Mouse (Mus musculus) hindbrain, embryonic 14.5 days (tissue): ENCODE data around the gene Evl. TPM values are rescaled to one million over a fixed set of nuclear protein-coding genes. Genes with fewer than 3 reads are reported as not detected.

Experiments used
- ATAC-seq: fragments of 200-750 bp; cut with Nextera tagmentation; 2 replicates; pipeline ENCODE4 v1.8.0; 2017; ENCODE audit warnings: moderate number of reproducible peaks, mild to moderate bottlenecking, moderate TSS enrichment, moderate library complexity; ENCODE audit not compliant: low FRiP score
- DNase-seq: peaks from one replicate; pipeline ENCODE4 v3.0.0-alpha.2; 2015; ENCODE audit warnings: low spot score
- H3K27ac ChIP-seq: fragments of 300-500 bp; sonication (generic); 2 replicates; pipeline ENCODE4 v1.5.1; 2014; ENCODE audit warnings: mild to moderate bottlenecking, moderate library complexity
- H3K27me3 ChIP-seq: fragments of 300-500 bp; sonication (generic); 2 replicates; pipeline ENCODE4 v1.6.1; 2014; ENCODE audit warnings: mild to moderate bottlenecking, low read length, mixed read lengths; ENCODE audit not compliant: control insufficient read depth, insufficient read depth
- H3K36me3 ChIP-seq: fragments of 300-500 bp; sonication (generic); replicated peaks from 2 replicates; pipeline ENCODE4 v1.6.1; 2014; ENCODE audit not compliant: control insufficient read depth, insufficient read depth
- H3K4me1 ChIP-seq: fragments of 300-500 bp; sonication (generic); replicated peaks from 2 replicates; pipeline ENCODE4 v1.6.1; 2014; ENCODE audit warnings: antibody characterized with exemption, low read length, mixed read lengths; ENCODE audit not compliant: control insufficient read depth, insufficient read depth
- H3K4me2 ChIP-seq: fragments of 300-500 bp; sonication (generic); replicated peaks from 2 replicates; pipeline ENCODE4 v1.6.1; 2014; ENCODE audit warnings: mild to moderate bottlenecking, moderate library complexity
- H3K4me3 ChIP-seq: fragments of 300-500 bp; sonication (generic); replicated peaks from 2 replicates; pipeline ENCODE4 v1.5.1; 2014; ENCODE audit warnings: mild to moderate bottlenecking, low read length
- H3K9ac ChIP-seq: fragments of 300-500 bp; sonication (generic); 2 replicates; pipeline ENCODE4 v1.6.1; 2014
- H3K9me3 ChIP-seq: fragments of 300-500 bp; sonication (generic); 2 replicates; pipeline ENCODE4 v1.6.1; 2016; ENCODE audit warnings: low read length; ENCODE audit not compliant: control insufficient read depth
- WGBS: fragments of 180-500 bp; shearing (Covaris S2); extraction: QIAGEN DNeasy Blood & Tissue Kit; methylation state at CpG from one replicate; pipeline ENCODE4 v1.1.7; 2014; 5-methylcytosine and 5-hydroxymethylcytosine counted together
- polyA plus RNA-seq: library from polyadenylated mRNA; unstranded; fragments of >200 nt; fragmentation: Nextera tagmentation; extraction: Ambion mirVana; gene quantifications from 2 replicates; pipeline ENCODE4 v1.2.1, GENCODE M21; 2014

The Evl gene
- polyA plus RNA-seq, 1 experiment from 2014 or later = 270 TPM

DNA sequence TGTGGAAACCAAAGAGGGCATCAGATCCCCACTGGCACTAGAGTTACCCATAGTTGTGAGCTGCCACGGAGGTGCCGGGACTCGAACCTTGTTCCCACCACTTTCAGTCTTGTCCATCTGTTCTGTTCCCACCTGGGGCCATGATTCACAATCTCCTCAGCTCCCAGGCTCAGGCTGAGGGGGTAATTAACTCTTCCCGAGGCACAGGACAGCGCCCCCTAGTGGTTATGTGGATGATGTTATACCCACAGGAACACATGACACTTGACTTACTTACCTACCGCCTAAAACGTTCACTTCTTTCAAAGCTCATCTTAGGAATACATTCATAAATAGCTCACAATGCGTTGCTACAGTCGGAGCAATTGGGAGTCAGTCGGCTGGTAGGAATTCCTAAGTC lies 18.1 kb upstream of the Evl start:
- WGBS = 71% methylated on average over 10 of the region's 10 CpGs
- Histone ChIP-seq H3K9me3 (no peaks in the 10 kb centered on the region), H3K9ac (no peak overlapping the region), H3K4me2 (no peak overlapping the region), H3K27ac (no peak overlapping the region), H3K4me3 (no peak overlapping the region), H3K36me3 (peaks cover 55% of the 10 kb centered on the region), H3K27me3 (no peaks in the 10 kb centered on the region), H3K4me1 (no peaks in the 10 kb centered on the region)
- DNase-seq (no peak), ATAC-seq (no peak)

DNA sequence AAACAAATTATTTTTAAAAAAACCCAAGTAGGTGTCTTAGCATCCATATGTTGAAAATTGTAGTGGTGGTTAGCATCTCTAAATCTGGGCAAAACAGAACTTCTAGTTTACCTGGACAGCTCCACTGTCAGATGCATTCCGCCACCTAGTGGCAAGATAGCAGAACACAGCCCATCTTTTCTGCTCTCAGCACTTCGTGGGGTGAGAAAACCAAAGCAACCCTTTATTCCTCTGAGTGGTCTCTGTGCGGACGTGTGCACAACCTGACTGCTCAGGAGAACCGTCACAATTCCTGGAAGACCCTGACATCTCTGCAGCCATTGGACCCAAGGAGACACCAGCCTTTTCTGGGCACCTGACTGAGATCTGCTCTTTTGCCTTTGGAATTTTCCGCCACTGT lies 13.4 kb upstream of the Evl start:
- Histone ChIP-seq H3K9me3 (no peaks in the 10 kb centered on the region), H3K27me3 (no peaks in the 10 kb centered on the region), H3K9ac (no peak overlapping the region), H3K4me1 (no peaks in the 10 kb centered on the region), H3K27ac (no peak overlapping the region), H3K4me3 (no peak overlapping the region), H3K36me3 (peaks cover 39% of the 10 kb centered on the region), H3K4me2 (no peak overlapping the region)
- DNase-seq (peak; percentile 80), ATAC-seq (peak; percentile 51; the same call in 1 of the 2 replicates)
- 27% methylated on average over 6 of the region's 6 CpGs for WGBS

DNA sequence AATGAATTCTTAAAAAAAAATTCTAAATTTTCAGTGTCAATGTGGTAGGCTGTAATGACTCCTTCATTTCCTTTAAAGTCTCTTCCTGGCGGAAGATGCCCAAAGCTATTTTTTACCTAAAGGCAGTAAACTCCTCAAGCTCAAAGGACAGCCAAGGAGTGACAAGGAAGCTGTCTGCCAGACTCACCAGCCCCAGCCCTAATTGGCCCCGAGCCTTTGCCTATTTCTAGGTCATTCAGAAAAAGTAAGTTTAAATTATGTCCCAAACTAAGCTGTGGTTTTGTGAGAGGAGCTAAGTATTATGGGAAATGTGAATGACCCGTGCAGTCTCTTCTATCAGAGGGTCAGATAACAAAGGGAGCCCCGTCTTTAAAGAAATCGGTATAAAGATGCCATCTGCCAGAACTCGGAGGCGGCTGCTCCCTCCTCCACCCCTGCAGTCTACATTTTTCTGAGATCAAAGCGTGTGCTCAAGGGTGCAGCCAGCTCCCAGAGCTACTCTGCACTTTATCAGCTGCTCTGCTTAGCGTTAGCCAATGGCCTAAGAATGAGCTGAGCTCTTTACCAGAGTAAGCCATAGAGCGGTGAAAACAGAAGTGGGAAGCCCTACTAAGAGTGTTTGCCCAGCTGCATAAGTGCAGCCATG lies 7.9 kb upstream of the Evl start:
- Histone ChIP-seq H3K36me3 (no peaks in the 10 kb centered on the region), H3K4me1 (no peaks in the 10 kb centered on the region), H3K9ac (no peak overlapping the region), H3K27ac (no peak overlapping the region), H3K4me3 (no peak overlapping the region), H3K9me3 (no peaks in the 10 kb centered on the region), H3K4me2 (no peak overlapping the region), H3K27me3 (no peaks in the 10 kb centered on the region)
- DNase-seq (no peak), ATAC-seq (peak; percentile 35; the same call in 1 of the 2 replicates)
- 12% methylated on average over 10 of the region's 10 CpGs for WGBS

DNA sequence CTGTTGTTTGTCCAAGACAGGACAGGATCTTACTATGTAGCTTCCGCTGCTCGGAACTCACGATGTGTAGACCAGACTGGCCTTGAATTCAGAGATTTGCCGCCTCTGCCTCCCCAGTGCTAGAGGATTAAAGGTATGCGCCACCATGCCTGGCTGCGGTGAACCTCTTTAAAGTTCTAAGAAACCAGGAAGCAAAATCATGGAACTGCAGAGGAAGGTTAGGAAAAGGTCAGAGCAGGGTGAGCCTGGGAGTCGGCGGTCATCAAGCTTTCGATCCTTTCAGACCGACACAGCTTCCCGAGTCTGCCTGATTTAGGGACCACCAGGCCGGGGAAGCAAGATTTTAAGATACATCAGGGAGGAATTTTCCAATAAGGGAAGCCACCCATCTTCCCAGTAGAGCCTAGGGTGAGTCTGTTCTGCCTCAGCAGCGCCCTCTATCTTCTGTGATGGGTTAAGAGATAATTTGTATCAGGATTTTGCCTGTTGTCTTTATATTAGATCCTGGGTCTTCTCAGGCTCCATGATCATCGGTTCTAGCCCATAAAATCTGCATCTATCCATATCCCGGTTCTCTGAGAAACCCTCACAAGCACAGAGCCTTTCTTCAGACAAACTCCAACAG lies 7.2 kb upstream of the Evl start:
- Histone ChIP-seq H3K27ac (no peak overlapping the region), H3K9me3 (no peaks in the 10 kb centered on the region), H3K27me3 (no peaks in the 10 kb centered on the region), H3K36me3 (no peaks in the 10 kb centered on the region), H3K4me2 (no peak overlapping the region), H3K4me3 (no peak overlapping the region), H3K9ac (no peak overlapping the region), H3K4me1 (no peaks in the 10 kb centered on the region)
- no peak for ATAC-seq
- WGBS = 73% methylated on average over 15 of the region's 15 CpGs
- no peak for DNase-seq

DNA sequence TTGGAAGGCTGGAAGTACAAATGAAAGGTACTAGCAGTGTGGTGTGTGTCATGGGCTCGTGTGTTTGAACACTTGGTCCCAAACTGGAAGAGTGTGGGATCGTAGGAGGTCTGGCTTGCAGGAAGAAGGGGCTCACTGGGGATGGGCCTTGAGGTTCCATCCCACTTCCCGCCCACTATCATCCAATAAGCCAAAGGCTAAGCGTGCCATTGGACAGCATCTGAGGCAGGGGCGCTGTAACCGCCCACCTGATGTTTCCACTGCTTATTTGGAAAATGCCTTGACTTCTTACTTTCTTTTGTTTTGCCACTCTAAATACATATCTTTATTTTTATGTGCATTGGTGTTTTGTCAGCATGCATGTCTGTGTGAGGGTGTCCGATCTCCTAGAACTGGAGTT lies 2.8 kb upstream of the Evl start:
- WGBS = 84% methylated on average over 7 of the region's 7 CpGs
- H3K27me3 ChIP-seq = no peaks in the 10 kb centered on the region
- no peak overlapping the region for H3K4me2 ChIP-seq
- no peak overlapping the region for H3K4me3 ChIP-seq
- no peak overlapping the region for H3K9ac ChIP-seq
- H3K9me3 ChIP-seq = no peaks in the 10 kb centered on the region
- H3K36me3 ChIP-seq = no peaks in the 10 kb centered on the region
- no peak overlapping the region for H3K27ac ChIP-seq
- peaks cover 13% of the 10 kb centered on the region for H3K4me1 ChIP-seq
- DNase-seq (no peak), ATAC-seq (no peak)

DNA sequence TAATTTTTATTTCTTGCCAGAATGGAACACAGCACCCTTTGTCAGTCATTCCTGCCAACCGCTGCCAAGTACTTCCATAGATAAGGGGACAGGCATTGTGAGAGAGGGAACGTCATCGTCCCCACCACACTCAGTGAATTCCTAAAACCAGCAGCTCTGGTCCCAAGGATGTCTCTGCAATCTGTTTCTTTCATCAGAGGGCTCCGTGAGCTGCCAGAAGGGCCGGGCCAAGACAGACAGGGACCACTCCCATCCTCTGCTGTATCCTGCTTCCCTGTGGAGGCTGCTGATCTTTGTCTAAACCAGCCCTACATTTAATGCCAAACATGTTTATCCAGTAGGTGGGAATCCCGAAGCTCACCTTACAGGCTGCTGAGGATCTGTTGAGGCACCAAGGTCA lies 1.4 kb upstream of the Evl start:
- no peak for DNase-seq
- Histone ChIP-seq H3K4me1 (peaks cover 20% of the 10 kb centered on the region), H3K4me2 (no peak overlapping the region), H3K27ac (no peak overlapping the region), H3K9me3 (no peaks in the 10 kb centered on the region), H3K9ac (no peak overlapping the region), H3K27me3 (no peaks in the 10 kb centered on the region), H3K4me3 (no peak overlapping the region), H3K36me3 (no peaks in the 10 kb centered on the region)
- ATAC-seq = no peak
- WGBS = 41% methylated on average over 6 of the region's 6 CpGs

DNA sequence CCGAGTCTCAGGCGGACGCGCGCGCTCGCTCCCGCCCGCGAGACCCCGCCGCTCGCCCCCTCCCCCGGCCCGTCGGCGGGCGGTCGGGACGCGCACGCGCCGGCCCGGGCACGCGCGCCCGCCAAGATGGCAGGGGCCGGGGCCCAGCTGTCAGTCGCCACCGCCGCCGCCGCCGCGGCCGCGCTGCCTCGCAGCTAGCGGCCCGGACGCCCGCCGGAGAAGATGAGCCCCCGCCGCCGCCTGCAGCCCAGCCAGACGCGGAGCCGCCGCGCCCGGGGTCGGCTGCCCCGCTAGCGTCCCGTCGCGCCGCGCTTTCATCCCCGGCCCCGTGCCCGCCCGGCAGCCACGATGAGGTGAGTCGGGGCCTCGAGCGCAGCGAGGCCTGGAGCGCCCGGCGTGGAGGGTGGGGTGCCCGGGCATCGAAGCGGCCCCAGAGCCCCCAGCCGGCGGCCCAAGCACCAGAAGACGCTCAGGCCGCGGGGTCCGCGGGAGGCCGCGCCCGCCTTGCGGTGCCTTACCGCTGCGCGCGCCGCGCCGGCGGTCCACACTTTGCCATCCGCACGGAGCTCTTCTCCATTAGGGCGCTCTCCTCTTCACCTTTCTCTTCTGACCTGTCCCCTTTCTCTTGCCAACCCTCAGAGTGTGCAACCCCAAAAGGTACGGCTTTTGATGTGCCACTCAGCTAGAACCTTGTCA lies 489 bp downstream of the Evl start:
- DNase-seq = peak; percentile 34
- Histone ChIP-seq H3K4me1 (peaks cover 36% of the 10 kb centered on the region), H3K4me3 (peak overlapping the region; percentile 93), H3K36me3 (no peaks in the 10 kb centered on the region), H3K4me2 (peak overlapping the region; percentile 66), H3K27ac (peak overlapping the region; percentile 94), H3K9ac (peak overlapping the region; percentile 98), H3K27me3 (no peaks in the 10 kb centered on the region), H3K9me3 (no peaks in the 10 kb centered on the region)
- under 1% methylated on average over 78 of the region's 100 CpGs for WGBS
- peak; percentile 68 for ATAC-seq

DNA sequence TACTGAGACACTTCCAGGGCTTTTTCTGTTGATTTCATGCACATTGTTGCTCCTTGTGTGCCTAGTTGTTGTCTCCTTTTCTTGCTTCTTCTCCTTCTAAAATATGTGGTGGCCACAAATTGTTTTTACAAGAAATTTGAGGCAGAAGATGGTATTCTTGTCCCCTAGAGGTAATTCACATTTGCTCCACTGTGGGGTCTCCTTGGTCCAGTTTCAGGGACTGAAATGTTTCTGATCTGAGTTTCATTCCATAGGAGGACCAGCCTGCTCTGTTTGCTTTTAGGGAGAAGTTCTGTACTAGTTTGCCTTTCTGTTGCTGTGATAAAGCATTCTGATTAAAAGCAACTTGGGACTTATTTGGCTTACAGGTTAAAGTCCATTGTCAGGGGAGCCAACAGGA lies 3.7 kb downstream of the Evl start:
- H3K9ac ChIP-seq = no peak overlapping the region; the same call in 1 of the 2 replicates
- peaks cover 37% of the 10 kb centered on the region for H3K4me1 ChIP-seq
- ATAC-seq (no peak), DNase-seq (no peak)
- H3K4me2 ChIP-seq = peak overlapping the region; percentile 16
- no peaks in the 10 kb centered on the region for H3K36me3 ChIP-seq
- no peak overlapping the region for H3K27ac ChIP-seq
- no peak overlapping the region for H3K4me3 ChIP-seq
- H3K9me3 ChIP-seq = no peaks in the 10 kb centered on the region
- no peaks in the 10 kb centered on the region for H3K27me3 ChIP-seq

DNA sequence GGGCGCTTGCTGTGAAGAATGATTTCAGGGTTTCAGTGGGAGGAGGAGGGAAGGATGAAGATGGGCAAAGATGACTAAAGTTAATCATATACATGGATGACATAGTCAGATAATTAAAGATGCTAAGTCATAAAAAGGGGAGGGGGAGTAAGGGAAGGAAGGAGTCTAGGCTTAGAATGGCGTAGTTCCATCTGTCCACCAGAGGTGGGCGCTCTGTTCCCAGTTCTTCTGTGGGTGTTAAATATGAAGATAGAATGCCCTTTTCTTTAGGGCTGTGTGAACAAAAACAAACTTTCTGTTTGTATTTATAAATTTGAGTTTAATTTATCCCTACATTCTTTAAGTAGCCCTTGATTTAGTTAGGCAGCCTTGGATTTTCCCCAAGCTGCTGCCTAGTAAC lies 8.7 kb downstream of the Evl start:
- Histone ChIP-seq H3K27ac (no peak overlapping the region), H3K4me3 (no peak overlapping the region), H3K27me3 (no peaks in the 10 kb centered on the region), H3K9me3 (no peaks in the 10 kb centered on the region), H3K4me1 (peaks cover 37% of the 10 kb centered on the region), H3K36me3 (no peaks in the 10 kb centered on the region), H3K4me2 (no peak overlapping the region), H3K9ac (no peak overlapping the region)
- DNase-seq (no peak), ATAC-seq (no peak)
- WGBS = 79% methylated on average over 3 of the region's 3 CpGs
